Mouse (Mus musculus) right cerebral cortex, postnatal 36 days (tissue): Measurements from ENCODE around the gene Plekhg5.
A peak's percentile ranks its signal among the peaks of the same experiment; 100 is the strongest.

Experiments
- DNase-seq, 2 experiments: peaks; one replicate each; pipeline ENCODE4 v3.0.0; 2022; ENCODE audit warnings: low spot score in 2 of 2, mixed read lengths in 1 of 2

The Plekhg5 gene

GRCm38 (mm10) chr4:152146033-152146827 is 73.9 kb downstream of the Plekhg5 start:
- DNase-seq = no peak

DNA sequence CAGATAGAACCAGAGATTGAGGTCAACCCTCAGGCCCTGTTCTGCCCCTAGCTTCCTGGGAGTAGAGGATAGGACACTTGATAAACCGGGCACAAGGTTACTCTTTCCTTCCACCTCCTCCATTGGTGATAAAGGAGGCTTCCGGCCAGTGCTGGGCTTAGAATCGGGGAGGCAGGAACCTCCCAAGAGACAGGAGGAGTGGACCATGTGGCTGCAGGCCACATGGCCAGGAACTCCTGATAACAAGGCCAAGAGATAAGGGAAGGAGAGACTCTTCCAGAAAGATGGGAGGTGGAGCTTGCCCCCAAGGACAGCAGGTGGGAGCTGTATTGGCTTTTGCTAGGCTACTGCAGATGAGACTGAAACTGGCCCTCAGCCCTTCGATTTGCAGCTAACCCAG is 78.2 kb downstream of the Plekhg5 start:
- DNase-seq = no peak

GRCm38 (mm10) chr4:152151451-152151965 is 79.2 kb downstream of the Plekhg5 start:
- no peak for DNase-seq

- DNase-seq = no peak
Observed at GRCm38 (mm10) chr4:152151966-152152544, 79.8 kb downstream of the Plekhg5 start, which contains the start of gene Espn. Gene Espn (minus strand): TSS chr4:152152371.

DNA sequence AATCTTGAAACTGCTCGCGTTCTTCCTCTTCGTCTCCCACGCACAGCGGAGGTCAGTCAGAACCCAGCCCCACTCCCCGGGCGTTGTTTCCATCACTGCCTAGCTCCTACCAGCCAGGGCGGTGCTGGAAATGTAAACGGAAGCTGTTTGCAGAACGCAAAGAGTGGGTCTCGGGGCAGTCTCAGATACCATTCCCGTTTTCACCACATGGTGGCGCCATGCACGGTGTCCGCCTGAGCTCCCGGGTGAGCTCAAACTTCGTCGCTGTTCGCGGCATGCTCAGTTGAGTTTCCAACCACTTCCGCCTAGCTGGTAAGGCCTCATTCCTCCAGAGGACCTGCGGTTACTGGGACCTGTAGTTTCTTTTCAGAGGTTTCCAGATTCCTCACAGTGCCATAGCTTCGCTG is 81.5 kb downstream of the Plekhg5 start:
- DNase-seq = peak; percentile 41

DNA sequence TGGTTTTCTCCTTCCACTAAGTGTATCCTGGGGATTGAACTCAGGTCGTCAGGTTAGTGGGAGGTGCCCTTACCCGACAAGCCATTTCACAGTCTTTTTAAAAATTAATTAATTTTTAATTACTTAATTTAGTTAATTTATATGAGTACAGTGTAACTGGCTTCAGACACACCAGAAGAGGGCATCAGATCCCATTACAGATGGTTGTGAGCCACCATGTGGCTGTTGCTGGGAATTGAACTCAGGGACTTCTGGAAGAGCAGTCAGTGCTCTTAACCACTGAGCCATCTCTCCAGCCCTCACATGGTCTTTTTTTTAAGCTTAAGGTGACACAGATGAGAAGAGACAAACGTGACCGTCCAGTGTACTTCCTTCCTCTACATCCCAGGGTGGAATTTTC is 82.7 kb downstream of the Plekhg5 start:
- no peak for DNase-seq

GRCm38 (mm10) chr4:152157779-152158584 is 85.7 kb downstream of the Plekhg5 start:
- no peak for DNase-seq

DNA sequence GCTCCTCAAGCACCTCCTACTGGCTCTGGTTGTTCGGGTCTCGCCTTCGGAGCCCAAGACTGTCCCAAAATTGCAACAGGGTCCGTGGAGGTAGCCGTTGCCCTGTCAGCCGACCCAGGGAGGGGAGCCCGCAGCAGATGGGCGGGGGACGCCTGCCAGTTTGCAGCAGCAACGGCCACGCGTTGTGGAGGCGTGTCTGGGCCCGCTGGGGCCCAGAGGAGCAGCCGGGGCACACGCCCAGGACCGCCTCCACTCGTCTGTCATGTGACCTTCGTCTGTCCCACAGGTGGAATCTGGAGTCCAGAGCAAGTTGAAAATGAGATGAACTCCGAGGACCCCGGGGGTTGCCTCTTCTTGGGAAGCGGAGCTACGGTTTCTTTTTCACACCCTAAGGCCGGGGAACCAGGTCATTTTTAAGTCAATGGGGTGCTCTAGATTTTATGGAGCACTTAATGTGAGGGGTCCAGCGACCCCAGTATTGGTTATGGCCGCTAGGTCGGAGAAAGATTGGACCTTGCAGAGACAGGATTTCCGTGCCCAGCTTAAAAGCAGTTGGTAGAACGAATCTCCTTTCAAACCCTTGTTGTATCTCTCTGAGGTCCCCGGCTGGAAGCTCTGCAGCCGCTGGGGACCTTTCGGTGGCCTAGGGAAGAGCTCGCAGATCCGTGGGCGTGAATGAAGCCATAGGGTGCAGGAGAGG is 86.4 kb downstream of the Plekhg5 start, which contains the start of gene Hes2:
Hes2 (plus strand) TSS at position 283 of the 700 bp plus-strand sequence.
- DNase-seq = no peak

DNA sequence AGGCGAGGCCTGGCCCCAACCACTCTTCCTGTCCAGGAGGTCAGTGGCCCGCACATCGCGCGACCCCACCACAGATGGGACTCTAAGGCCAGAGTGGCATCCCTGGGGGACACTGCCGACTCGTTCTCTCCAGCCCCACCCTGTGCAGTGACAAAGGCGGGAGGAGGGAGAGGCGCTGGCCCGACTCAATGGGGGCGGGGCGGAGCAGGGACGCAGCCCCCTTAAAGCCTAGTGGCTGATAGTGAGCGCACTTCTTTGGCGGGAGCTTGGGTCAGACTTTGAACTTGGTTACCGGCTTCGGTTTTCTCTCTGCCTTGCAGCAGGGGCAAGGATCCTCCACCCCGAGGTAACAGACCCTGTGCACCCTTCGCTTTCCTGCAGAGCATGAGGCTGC is 87.0 kb downstream of the Plekhg5 start:
- DNase-seq = no peak

- DNase-seq = no peak
Observed at GRCm38 (mm10) chr4:152160748-152161147, 88.5 kb downstream of the Plekhg5 start.

DNA sequence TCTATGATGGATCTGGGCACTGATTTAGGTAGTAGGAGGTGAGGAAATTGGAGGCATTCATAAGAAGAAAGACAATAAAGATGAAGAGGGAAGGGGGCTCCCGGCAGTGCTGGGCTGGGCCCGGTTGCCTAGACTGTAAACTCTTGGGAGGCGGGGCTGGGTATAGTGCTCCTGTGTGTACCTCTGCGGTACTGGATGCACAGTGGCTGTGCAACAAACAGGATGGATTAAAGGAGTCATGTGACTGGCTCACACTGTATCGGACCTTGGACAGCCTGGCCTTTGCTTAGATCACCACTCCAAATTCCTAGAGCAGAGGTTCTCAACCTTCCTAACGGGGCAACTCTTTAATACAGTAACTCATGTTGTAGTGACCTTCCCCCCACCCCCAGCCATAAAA is 89.3 kb downstream of the Plekhg5 start:
- DNase-seq = no peak

- DNase-seq = no peak
Observed at GRCm38 (mm10) chr4:152162748-152163147, 90.5 kb downstream of the Plekhg5 start.
